Mouse (Mus musculus): ENCODE results near the gene Emilin2.

DNA sequence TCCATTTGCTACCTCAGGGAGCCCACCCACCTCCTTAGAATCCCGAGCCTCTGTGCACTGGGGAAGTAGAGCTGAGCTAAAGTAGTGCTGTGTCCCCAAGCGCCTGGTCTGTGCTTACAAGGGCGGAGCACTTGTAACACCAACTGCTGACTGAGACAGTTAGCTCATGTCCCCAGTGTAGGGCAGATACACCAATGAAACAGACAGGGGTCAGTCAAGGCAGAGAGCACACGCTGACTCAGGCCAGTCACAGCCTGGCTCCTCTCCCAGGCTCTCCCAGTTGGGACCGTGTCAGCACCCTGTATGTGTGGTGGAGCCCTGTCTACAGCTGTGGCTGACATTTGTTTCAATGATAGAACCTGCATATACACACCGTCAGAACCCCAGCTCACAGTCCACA, 25.8 kb downstream of the Emilin2 start:
- TF ChIP-seq USF1 (IDR thresholded peaks at IDR 0.05; ENCODE audit: low read depth), result no peak
- no peak for TF ChIP-seq CEBPB (IDR thresholded peaks at IDR 0.05; ENCODE audit: insufficient read depth, poor library complexity, severe bottlenecking)
- TF ChIP-seq POLR2A (IDR thresholded peaks at IDR 0.05; ENCODE audit: insufficient read length, low read depth), result no peak
- TF ChIP-seq MAX (IDR thresholded peaks at IDR 0.05; ENCODE audit: low read depth), result no peak
- no peak for TF ChIP-seq TCF12 (IDR thresholded peaks at IDR 0.05; ENCODE audit: insufficient read depth, poor library complexity, severe bottlenecking)
- TF ChIP-seq POLR2AphosphoS2 (IDR thresholded peaks at IDR 0.05; ENCODE audit: insufficient read length, low read depth), result no peak
- no peak for TF ChIP-seq E2F4 (IDR thresholded peaks at IDR 0.05; ENCODE audit: insufficient read depth)
